Mouse (Mus musculus): ENCODE data around the gene Casp8. TPM values are rescaled to one million over a fixed set of nuclear protein-coding genes. Genes with fewer than 3 reads are reported as not detected.
"Not testable (repeated sequence)": the region's sequence is repeated elsewhere in the genome, so short reads cannot be mapped to it uniquely, and the experiment has no call there.

Casp8 gene
- 1 to 10 TPM; 2.0 to 4.2 (median 3.1) TPM for total RNA-seq (2022)

DNA sequence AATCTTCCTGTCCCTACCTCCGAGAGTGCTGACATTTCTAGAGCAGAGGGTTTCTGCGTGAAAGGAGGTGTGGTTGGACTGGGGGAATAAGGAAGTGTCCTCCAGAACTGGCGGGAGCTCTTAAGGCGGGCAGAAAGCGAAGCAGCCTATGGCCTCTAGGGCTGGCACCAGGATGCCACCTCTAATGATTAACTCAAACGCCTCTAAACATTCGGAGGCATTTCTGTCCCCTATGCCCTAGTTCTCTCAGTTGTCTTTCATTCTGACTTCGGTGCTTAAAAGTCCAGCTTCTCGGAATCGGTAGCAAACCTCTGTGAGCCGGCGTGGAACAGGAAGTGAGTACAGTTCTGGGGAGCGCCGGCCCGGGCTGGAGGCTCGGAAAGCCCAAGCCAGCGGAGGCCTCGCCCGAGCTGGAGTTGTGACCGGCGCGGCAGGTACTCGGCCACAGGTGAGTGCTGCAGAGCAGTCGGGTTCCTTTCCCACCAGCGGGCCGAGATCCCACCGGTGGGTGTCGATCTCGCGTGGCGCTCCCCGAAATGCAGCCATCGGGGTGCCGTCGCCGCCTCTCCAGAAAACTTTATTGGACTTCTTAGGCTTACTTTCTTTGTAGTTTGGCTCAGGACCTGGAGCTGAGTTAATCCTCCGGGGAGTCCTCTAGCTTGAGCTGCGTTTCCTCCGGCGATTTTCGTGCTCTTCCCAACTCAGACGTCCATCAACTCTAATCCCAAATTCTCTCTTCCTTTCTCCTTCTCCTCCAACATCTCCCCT is at the start of gene Casp8:
Gene Casp8, plus strand, starts transcription at position 84 of the 768 bp plus-strand sequence.
- no peak for DNase-seq (ENCODE audit: low spot score in 2 of 2)

DNA sequence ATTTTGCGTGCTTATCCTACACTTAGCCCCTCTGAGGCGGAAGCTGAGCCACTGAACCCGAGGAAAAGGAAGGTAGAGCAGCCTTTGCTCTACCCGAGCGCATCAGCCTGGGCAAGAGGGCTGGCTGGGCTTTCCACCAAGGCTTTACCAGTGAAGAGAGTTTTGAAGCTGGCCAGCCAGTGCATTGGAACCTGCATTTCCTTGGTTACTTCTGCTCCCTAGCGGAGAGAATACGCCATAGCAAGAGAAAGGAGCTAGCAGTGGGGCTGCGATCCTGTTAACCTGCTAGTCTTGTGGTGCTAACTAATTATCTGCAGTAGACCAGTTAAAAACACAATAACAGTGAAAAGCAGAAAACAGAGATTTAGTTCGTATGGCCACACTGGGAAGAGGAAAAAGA is 48.3 kb upstream of the Casp8 start:
- no peak for DNase-seq (ENCODE audit: low spot score in 2 of 2)

DNA sequence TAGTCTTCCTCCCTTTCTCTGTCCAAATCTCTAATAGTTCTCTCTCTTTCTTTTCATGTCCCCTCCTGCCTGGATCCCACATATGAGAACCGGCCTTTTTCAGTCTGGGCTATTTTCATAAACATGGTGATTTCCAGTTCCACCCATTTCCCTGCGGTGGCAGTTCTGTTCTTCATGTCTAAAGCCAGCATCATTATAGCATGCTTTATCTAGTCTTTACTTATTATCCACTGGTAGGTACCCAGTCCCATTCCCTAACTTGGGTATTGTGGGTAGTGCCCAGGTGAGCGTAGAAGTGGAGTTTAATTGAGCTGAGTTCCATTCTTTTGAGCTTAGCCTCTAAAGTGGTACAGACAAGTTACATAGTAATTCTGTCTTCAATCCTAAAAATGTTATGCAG is 35.7 kb upstream of the Casp8 start:
- no peak for DNase-seq (ENCODE audit: low spot score in 2 of 2)

- DNase-seq (ENCODE audit: low spot score in 2 of 2), result no peak
Measured at GRCm38 (mm10) chr1:58760581-58760980, 34.6 kb upstream of the Casp8 start.

DNA sequence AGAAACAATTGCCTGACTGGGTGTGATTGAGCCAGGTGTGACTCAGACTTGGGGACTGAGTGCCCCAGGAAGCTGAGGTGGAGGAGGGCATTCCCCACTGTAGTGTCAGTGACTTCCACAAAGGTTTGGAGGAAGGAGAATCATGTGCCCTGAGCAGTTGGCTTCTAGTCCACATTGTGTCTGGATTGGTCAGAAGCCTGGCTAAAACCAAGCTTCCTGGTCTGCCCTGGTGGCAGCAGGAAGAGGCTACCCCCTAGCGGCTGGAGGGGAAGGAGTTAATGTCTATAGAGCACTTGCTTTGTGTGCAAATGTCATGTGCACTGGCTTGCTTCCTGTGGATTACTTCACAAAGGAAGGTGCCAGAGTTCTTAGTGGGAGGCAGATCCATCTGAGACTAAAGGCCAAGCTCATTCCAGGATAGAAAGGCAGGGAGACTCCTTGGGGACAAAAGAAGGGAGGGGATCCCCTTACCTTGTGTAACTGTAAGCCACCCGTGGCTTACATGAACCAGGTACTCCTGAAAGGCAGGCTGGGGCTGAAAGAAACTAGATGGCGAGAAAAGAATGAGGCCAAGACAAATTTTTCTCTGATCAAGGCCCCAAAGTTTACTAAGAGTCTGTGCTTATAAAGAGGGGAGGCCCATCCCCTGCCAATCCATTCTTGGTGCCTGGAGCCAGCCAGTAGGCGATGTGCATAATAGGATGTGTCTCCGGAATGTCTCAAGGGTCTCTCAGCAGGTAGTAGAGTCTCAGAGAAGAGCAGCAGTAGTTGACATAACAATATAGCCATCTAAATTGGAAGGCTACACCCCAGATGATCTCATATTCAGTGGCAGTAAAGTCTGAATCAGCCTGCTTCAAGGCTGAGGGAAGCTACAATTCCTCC is 33.5 kb upstream of the Casp8 start:
- not testable (repeated sequence) for DNase-seq (ENCODE audit: low spot score in 2 of 2)

DNA sequence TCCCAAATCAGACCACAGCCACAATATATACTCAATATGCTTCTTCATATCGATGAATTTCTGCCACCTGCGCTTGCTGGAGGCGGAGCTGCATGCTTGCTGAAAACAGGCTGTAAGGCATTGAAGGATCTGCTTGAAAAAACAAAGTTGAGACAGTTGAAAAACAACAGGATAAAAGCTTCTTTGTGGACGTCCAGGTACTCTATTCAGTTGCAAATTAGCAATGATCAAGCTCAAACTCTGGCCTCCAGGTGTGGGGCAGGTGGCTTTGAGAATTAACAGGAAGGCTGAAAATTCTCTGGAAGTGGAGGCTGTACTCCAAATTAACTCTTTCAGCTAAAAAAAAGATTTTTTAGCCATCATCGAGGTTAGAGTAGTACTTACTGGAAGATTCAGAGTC is 32.6 kb upstream of the Casp8 start:
- no peak for DNase-seq (ENCODE audit: low spot score in 2 of 2)

DNA sequence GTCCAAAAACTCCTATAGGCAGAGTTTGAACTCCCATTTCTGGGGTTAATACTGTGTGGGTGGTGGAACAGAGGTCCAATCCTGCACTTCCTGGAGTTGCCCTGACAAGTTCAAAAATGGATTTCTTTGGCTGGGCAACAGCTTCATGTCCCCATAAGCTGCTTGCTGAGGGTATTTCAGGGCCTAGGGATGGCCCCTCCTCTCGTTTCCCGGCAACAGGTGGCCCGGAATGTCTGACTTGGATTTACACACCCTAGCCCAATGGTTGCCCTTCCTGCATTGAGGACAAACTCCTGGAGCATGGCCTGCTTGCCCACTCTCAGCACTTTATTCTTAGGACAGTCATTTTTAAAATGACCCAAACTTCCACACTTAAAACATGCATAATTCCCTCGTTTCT is 28.7 kb upstream of the Casp8 start:
- not testable (repeated sequence) for DNase-seq (ENCODE audit: low spot score in 2 of 2)

GRCm38 (mm10) chr1:58769136-58769535 is 26.0 kb upstream of the Casp8 start:
- DNase-seq (ENCODE audit: low spot score in 2 of 2), result no peak

DNA sequence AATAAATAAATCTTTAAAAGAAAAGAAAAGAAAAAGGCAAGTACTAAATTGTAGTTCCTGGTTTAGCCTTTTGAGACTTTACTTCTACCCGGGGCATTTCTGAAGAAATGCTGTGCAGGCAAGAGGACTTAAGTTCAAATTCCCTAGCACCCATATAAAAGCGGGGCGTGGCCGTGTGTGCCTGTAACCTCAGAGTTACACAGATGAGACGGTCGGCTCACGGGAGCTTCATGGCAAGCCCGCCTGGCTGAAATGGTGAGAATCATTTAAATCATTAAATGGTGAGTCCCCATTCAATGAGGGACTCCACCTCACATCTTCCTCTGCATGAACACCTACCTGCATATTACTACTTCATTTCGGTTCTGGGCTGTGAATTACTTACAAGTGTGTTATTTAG is 25.5 kb upstream of the Casp8 start:
- DNase-seq (ENCODE audit: low spot score in 2 of 2), result no peak

- no peak for DNase-seq (ENCODE audit: low spot score in 2 of 2)
Measured at GRCm38 (mm10) chr1:58770111-58770720, 25.0 kb upstream of the Casp8 start.

DNA sequence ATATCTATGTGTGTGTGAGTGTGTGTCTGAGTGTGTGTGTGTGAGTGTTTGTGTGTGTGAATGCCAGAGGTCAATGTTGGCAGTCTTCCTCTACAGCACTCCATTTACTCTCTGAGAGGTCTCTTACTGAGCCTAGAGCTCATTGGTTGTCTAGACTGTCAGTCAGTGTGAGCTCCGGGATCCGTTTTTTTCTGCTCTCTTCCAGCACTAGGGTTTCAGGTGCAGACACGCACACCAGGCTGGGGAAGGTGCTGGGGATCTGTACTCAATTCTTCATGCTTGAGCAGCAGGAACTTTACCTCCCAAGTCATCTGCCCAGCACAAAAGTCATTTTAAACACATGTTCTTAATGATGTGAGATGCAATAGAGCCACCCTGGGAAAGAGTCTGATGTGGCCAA is 23.1 kb upstream of the Casp8 start:
- no peak for DNase-seq (ENCODE audit: low spot score in 2 of 2)

DNA sequence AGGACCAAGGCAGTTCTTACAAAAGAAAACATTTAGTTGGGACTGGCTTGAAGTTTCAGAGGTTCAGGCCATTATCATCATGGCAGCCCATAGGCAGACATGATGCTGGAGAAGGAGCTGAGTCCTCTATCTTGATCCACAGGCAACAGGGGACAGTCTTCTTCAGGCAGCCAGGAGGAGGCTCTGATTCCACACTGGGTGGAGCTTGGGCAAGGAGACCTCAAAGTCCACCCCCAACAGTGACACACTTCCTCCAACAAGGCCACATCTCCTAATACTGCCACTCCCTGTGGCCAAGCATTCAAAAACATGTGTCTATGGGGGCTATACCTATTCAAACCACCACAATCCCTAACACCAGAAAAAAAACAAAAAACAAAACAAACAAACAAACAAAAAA is 21.9 kb upstream of the Casp8 start:
- DNase-seq (ENCODE audit: low spot score in 2 of 2), result no peak

DNA sequence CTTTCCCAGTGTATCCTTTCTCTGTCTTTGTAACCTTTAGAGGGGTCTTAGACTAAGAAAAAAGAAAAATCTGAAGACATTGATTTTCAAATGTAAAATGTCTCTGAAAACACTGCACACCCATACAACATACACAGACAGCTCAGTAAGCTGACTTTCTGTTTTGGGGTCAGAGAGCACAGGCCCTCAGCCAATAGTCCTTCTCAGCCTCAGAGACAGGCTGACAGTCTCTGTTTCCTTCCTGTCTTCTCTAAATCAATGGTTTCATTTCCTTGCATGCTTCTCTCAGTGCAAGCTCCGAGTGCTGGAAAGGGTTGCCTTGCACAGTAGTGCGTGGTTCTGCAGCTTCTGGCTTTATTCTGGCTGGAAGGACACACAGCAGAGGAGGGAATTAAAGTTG is 21.3 kb upstream of the Casp8 start:
- no peak for DNase-seq (ENCODE audit: low spot score in 2 of 2)

GRCm38 (mm10) chr1:58775361-58775760 is 19.8 kb upstream of the Casp8 start:
- no peak for DNase-seq (ENCODE audit: low spot score in 2 of 2)

- DNase-seq (ENCODE audit: low spot score in 2 of 2), result no peak
Measured at GRCm38 (mm10) chr1:58777583-58777982, 17.6 kb upstream of the Casp8 start.

DNA sequence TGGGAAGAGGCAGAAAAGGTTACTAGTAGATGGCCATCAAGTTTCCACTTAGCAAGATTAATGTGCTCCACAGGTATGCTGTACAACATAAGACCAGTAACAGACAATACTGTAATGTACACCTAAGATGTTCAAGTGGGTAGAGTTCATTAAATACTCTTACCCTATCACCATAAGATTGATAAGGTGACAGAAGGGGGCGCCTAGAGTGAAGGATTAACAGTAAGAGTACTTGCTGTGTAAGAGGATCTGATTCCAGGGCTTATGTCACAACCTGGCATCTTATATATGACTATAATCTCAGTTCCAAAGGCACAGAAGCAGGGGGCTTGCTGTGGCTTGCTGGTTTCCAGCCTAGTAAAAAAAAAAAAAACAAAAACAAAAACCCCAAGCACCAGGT is 16.9 kb upstream of the Casp8 start:
- no peak for DNase-seq (ENCODE audit: low spot score in 2 of 2)

DNA sequence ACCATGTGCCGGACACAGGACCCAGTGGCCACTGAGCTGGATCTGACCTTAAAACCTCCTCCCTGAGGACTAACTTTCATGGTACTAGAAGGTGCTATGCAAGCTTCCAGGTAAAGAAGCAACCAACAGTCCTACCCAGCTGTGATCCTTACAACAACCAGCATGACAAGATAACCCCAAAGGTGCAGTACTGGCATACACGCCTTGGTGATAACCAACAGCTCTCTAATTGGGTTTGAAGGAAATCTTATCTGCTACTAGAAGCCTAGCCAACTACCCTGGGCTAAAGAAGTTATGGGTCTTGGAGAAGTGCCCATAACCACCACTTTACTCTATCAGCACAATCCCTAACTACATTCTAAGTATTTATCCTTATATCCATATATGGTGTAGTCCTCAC is 8.9 kb upstream of the Casp8 start:
- no peak for DNase-seq (ENCODE audit: low spot score in 2 of 2)

GRCm38 (mm10) chr1:58788410-58788809 is 6.8 kb upstream of the Casp8 start:
- no peak for DNase-seq (ENCODE audit: low spot score in 2 of 2)

GRCm38 (mm10) chr1:58794705-58795104 is 469 bp upstream of the Casp8 start:
- no peak for DNase-seq (ENCODE audit: low spot score in 2 of 2)

DNA sequence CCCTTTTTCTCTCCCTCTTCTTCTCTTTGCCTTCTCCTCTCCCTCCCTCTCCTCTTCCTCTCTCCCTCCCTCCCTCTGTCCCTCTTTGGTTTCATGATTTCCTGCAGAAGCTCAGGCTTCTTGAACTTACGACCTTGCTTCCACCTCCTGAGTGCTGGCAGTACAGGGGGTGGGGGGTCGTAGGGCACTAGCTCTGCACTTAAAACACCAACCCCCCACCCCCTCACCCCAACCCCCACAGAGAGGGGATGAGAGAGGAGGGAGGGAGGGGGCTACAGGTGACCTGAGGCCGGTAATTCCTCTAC is 837 bp downstream of the Casp8 start:
- DNase-seq (ENCODE audit: low spot score in 2 of 2), result no peak

DNA sequence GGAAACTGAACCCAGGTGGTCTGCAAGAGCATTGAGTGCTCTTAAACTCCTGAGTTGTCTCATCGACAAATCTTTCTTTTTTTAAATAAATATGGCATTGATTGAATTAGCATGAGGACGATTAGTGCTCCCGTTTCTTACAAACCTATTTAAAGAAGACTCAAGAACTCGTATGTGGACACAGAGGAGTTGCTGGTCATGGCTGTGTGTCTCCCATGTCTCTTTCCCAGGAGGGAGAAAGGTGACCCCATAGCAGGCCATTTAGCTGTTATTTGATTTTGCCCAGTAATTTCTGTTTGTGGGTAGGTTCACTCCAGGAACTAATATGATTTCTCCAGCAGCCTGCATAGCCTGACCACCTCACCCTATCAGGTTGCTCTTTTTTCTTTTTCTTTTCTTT is 1.7 kb downstream of the Casp8 start:
- DNase-seq (ENCODE audit: low spot score in 2 of 2), result no peak

DNA sequence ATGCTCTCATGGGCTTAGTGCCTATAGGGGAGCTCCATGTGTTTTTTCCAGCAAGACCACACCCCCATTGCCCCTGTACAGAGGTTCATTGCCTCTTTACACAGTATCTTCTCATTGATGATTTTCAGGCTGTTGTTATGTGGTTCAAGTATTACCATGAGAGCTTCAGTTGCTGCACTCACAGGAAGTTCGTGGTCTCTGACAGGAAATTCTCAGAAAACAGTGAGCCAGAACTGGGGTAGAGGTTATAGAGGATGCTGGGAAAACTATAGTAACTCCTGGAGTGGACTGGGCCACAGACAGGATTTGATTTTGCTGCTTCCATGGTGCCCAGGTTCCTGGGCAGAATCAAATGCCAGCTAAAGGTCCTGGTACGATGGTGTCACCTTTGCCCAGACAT is 2.2 kb downstream of the Casp8 start:
- DNase-seq (ENCODE audit: low spot score in 2 of 2), result no peak

DNA sequence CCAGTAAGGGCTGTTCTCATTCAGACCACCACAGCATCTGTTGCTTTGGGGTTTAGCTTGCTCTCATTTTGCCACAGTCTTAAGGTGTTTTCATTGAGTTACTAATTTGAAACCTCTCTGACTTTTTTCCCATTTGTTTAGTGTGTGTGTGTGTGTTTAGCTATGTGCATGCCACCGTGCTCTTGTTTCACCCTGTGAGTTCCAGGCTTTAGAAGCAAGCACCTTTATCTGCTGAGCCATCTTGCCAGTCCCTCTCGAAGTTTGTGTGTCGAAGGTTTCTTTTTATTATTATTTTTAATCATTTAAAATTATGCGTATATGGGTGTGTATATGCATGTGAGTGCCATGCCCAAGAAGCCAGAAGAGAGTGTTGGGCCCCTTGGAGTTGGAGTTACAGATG is 3.7 kb downstream of the Casp8 start:
- no peak for DNase-seq (ENCODE audit: low spot score in 2 of 2)

All from left cerebral cortex, adult 8-10 months (tissue).